ENCODE assay signal across 22 mouse cellular contexts in the genomic region with DNA sequence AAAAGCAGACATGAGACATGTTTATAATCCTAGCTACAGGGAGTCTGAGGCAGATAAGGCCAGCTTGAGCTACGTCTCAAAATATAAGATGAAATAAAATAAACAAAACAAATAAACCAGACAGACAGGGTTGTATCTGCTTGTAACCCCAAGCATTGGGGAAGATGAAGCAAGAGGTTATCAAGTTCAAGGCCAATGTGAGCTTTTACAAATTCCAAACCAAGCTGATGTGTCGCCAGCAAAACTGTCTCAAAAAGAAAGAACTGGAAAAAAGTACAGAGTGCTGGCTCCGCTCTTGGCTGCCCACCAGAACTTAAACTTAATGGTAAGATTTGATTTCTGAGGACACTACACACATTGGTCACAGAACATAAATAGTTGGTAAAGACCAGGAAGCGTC.
"Had no signal": no experiment of that assay in that cellular context is flagged by ENCODE, and none has a peak within 500 bp of the region (broad histone marks: within the 10 kb centered on the region; RNA-seq: fewer than 3 reads in every experiment).

No protein-coding gene starts in this region.

- H3K9ac ChIP-seq: kidney, embryonic 15.5 days; liver, embryonic 15.5 days; midbrain, embryonic 13.5 days; neural tube, embryonic 13.5 days; stomach, embryonic 15.5 days had no signal

- H3K4me2 ChIP-seq: kidney, embryonic 15.5 days; liver, embryonic 11.5 days; liver, embryonic 15.5 days; midbrain, embryonic 13.5 days; neural tube, embryonic 13.5 days; stomach, embryonic 15.5 days had no signal

- H3K36me3 ChIP-seq: liver, embryonic 15.5 days had no signal

- H3K4me3 ChIP-seq: kidney, embryonic 15.5 days; left cerebral cortex, adult 2 months; liver, embryonic 15.5 days; megakaryocyte, embryonic 14.5 days; midbrain, embryonic 10.5 days; midbrain, embryonic 13.5 days; myocyte; neural tube, embryonic 13.5 days; stomach, embryonic 15.5 days had no signal

- ATAC-seq: midbrain, embryonic 13.5 days; midbrain, embryonic 16.5 days had no signal

- H3K9me3 ChIP-seq: kidney, embryonic 15.5 days; liver, embryonic 15.5 days; megakaryocyte, embryonic 14.5 days; midbrain, embryonic 10.5 days; midbrain, embryonic 13.5 days; neural tube, embryonic 13.5 days; stomach, embryonic 15.5 days had no signal

- DNase-seq: kidney, adult 11 months; kidney, adult 8-10 months; kidney, postnatal 10 days; kidney, postnatal 36 days; layer of hippocampus, postnatal 36 days; lung, adult 18-20 months; lung, postnatal 36 days; retina, postnatal 1 day; right cerebral cortex, postnatal 25 days; spleen, adult 18-20 months; thymus, postnatal 25 days had no signal

- H3K27ac ChIP-seq: kidney, embryonic 15.5 days; left cerebral cortex, adult 2 months; liver, embryonic 15.5 days; midbrain, embryonic 10.5 days; midbrain, embryonic 13.5 days; neural tube, embryonic 13.5 days; stomach, embryonic 15.5 days had no signal

- H3K27me3 ChIP-seq: kidney, embryonic 15.5 days; liver, embryonic 15.5 days; megakaryocyte, embryonic 14.5 days; midbrain, embryonic 13.5 days; neural tube, embryonic 13.5 days; stomach, embryonic 15.5 days had no signal

- H3K4me1 ChIP-seq: kidney, embryonic 15.5 days; midbrain, embryonic 10.5 days; stomach, embryonic 15.5 days had no signal
